Mouse (Mus musculus) midbrain, postnatal 0 days (tissue): Measurements from ENCODE around the gene Mrap. TPM values are rescaled to one million over a fixed set of nuclear protein-coding genes. Genes with fewer than 3 reads are reported as not detected.
A peak's percentile ranks its signal among the peaks of the same experiment; 100 is the strongest.

ENCODE experiments used
- ATAC-seq: fragments of 200-750 bp; cut with Nextera tagmentation; 2 replicates; pipeline ENCODE4 v1.8.0; 2017; ENCODE audit warnings: moderate number of reproducible peaks, mild to moderate bottlenecking, moderate TSS enrichment, moderate library complexity; ENCODE audit not compliant: low FRiP score
- DNase-seq: peaks from one replicate; pipeline ENCODE4 v3.0.0-alpha.2; 2015; ENCODE audit warnings: low spot score
- H3K27ac ChIP-seq: fragments of 300-500 bp; sonication (generic); 2 replicates; pipeline ENCODE4 v1.5.1; 2014; ENCODE audit warnings: low read depth, mild to moderate bottlenecking, low read length, mixed read lengths
- H3K27me3 ChIP-seq: fragments of 300-500 bp; sonication (generic); 2 replicates; pipeline ENCODE4 v1.6.1; 2014; ENCODE audit warnings: low read length, control low read depth, mixed read lengths; ENCODE audit not compliant: insufficient read depth
- H3K36me3 ChIP-seq: fragments of 300-500 bp; sonication (generic); 2 replicates; pipeline ENCODE4 v1.6.1; 2014; ENCODE audit warnings: low read length, control low read depth, mixed read lengths; ENCODE audit not compliant: insufficient read depth
- H3K4me1 ChIP-seq: fragments of 300-500 bp; sonication (generic); 2 replicates; pipeline ENCODE4 v1.6.1; 2014; ENCODE audit warnings: mild to moderate bottlenecking, control low read depth, antibody characterized with exemption, low read length, mixed read lengths; ENCODE audit not compliant: insufficient read depth
- H3K4me2 ChIP-seq: fragments of 300-500 bp; sonication (generic); 2 replicates; pipeline ENCODE4 v1.6.1; 2014; ENCODE audit warnings: low read depth, mild to moderate bottlenecking, low read length, mixed read lengths; ENCODE audit not compliant: poor library complexity, severe bottlenecking
- H3K4me3 ChIP-seq: fragments of 300-500 bp; sonication (generic); 2 replicates; pipeline ENCODE4 v1.5.1; 2014; ENCODE audit warnings: low read depth, mild to moderate bottlenecking, low read length, moderate library complexity
- H3K9ac ChIP-seq: fragments of 300-500 bp; sonication (generic); replicated peaks from 2 replicates; pipeline ENCODE4 v1.6.1; 2014; ENCODE audit warnings: mild to moderate bottlenecking, low read length, moderate library complexity, mixed read lengths; ENCODE audit not compliant: poor library complexity, severe bottlenecking
- H3K9me3 ChIP-seq: fragments of 300-500 bp; sonication (generic); 2 replicates; pipeline ENCODE4 v1.6.1; 2016; ENCODE audit warnings: low read length, control low read depth
- CTCF ChIP-seq: IDR thresholded peaks from 2 replicates; pipeline ENCODE4 v1.5.1; 2016; ENCODE audit warnings: antibody characterized with exemption, mild to moderate bottlenecking
- WGBS: fragments of 180-500 bp; shearing (Covaris S2); extraction: QIAGEN DNeasy Blood & Tissue Kit; methylation state at CpG from one replicate; pipeline ENCODE4 v1.1.7; 2014; 5-methylcytosine and 5-hydroxymethylcytosine counted together
- polyA plus RNA-seq: library from polyadenylated mRNA; unstranded; fragments of >200 nt; fragmentation: Nextera tagmentation; extraction: Ambion mirVana; gene quantifications from 2 replicates; pipeline ENCODE4 v1.2.1, GENCODE M21; 2015
- total RNA-seq: library from RNA; depleted of rRNA; stranded (reverse); fragments of >200 nt; gene quantifications from 2 replicates; pipeline ENCODE4 v1.2.3, GENCODE M21; 2014

Gene Mrap
- total and polyA plus RNA-seq, 2 experiments from 2014 or later, result 0.41 to 0.77 TPM

- H3K9ac ChIP-seq, result no peak overlapping the region
- no peak for TF ChIP-seq CTCF
- DNase-seq (no peak), ATAC-seq (no peak)
- no peak overlapping the region for H3K27ac ChIP-seq
- no peak overlapping the region for H3K4me2 ChIP-seq
- no peaks in the 10 kb centered on the region for H3K4me1 ChIP-seq
- no peaks in the 10 kb centered on the region for H3K36me3 ChIP-seq
- WGBS, result 74% methylated on average over 14 of the region's 14 CpGs
- no peaks in the 10 kb centered on the region for H3K27me3 ChIP-seq
- H3K4me3 ChIP-seq, result no peak overlapping the region
- H3K9me3 ChIP-seq, result no peaks in the 10 kb centered on the region
Observed at GRCm38 (mm10) chr16:90699390-90699789, 38.6 kb upstream of the Mrap start.

- no peak for TF ChIP-seq CTCF
- no peak for ATAC-seq
- Histone ChIP-seq H3K4me2 (no peak overlapping the region), H3K27ac (no peak overlapping the region), H3K4me1 (no peaks in the 10 kb centered on the region), H3K9me3 (no peaks in the 10 kb centered on the region), H3K9ac (no peak overlapping the region), H3K4me3 (no peak overlapping the region), H3K36me3 (no peaks in the 10 kb centered on the region), H3K27me3 (no peaks in the 10 kb centered on the region)
- DNase-seq, result no peak
- WGBS, result 93% methylated on average over 2 of the region's 2 CpGs
Observed at GRCm38 (mm10) chr16:90701541-90701940, 36.5 kb upstream of the Mrap start.

- H3K4me2 ChIP-seq, result no peak overlapping the region
- WGBS, result 30% methylated on average over 1 of the region's 1 CpGs
Observed at GRCm38 (mm10) chr16:90703646-90704045, 34.4 kb upstream of the Mrap start.

GRCm38 (mm10) chr16:90704161-90704825 lies 33.7 kb upstream of the Mrap start:
- no peak for TF ChIP-seq CTCF
- peaks cover 7% of the 10 kb centered on the region; the same call in 1 of the 2 replicates for H3K4me1 ChIP-seq
- 87% methylated on average over 13 of the region's 13 CpGs for WGBS

More at GRCm38 (mm10) chr16:90703646-90704045, 34.4 kb upstream of the Mrap start:
- no peaks in the 10 kb centered on the region for H3K27me3 ChIP-seq
- ATAC-seq (no peak), DNase-seq (no peak)
- no peak overlapping the region for H3K9ac ChIP-seq
- no peak overlapping the region for H3K27ac ChIP-seq
- 0 out of 2 replicates have a peak, but pooled peaks cover under 1% of the 10 kb centered on the region for H3K4me1 ChIP-seq
- H3K36me3 ChIP-seq, result no peaks in the 10 kb centered on the region
- H3K9me3 ChIP-seq, result no peaks in the 10 kb centered on the region
- H3K4me3 ChIP-seq, result no peak overlapping the region
- TF ChIP-seq CTCF, result no peak

GRCm38 (mm10) chr16:90706279-90706678 lies 31.7 kb upstream of the Mrap start:
- ATAC-seq (no peak), DNase-seq (no peak)
- WGBS, result 49% methylated on average over 3 of the region's 3 CpGs
- H3K36me3 ChIP-seq, result no peaks in the 10 kb centered on the region
- H3K27ac ChIP-seq, result no peak overlapping the region
- no peak for TF ChIP-seq CTCF
- no peak overlapping the region for H3K9ac ChIP-seq
- H3K27me3 ChIP-seq, result no peaks in the 10 kb centered on the region
- H3K4me1 ChIP-seq, result peaks cover 9% of the 10 kb centered on the region; the same call in 1 of the 2 replicates
- H3K9me3 ChIP-seq, result no peaks in the 10 kb centered on the region
- H3K4me3 ChIP-seq, result no peak overlapping the region
- no peak overlapping the region for H3K4me2 ChIP-seq

More at GRCm38 (mm10) chr16:90704161-90704825, 33.7 kb upstream of the Mrap start:
- H3K9ac ChIP-seq, result no peak overlapping the region
- no peak overlapping the region for H3K27ac ChIP-seq
- H3K4me2 ChIP-seq, result no peak overlapping the region
- no peaks in the 10 kb centered on the region for H3K9me3 ChIP-seq
- no peaks in the 10 kb centered on the region for H3K36me3 ChIP-seq
- H3K4me3 ChIP-seq, result no peak overlapping the region
- DNase-seq (no peak), ATAC-seq (no peak)
- H3K27me3 ChIP-seq, result no peaks in the 10 kb centered on the region

- H3K4me1 ChIP-seq, result peaks cover 9% of the 10 kb centered on the region; the same call in 1 of the 2 replicates
- no peaks in the 10 kb centered on the region for H3K9me3 ChIP-seq
- H3K4me3 ChIP-seq, result peak overlapping the region; percentile 31
- WGBS, result 2% methylated on average over 17 of the region's 17 CpGs
- DNase-seq (peak; percentile 96), ATAC-seq (peak; percentile 89)
- H3K9ac ChIP-seq, result peak overlapping the region; percentile 60
- H3K4me2 ChIP-seq, result peak overlapping the region; percentile 62
- peak overlapping the region; percentile 77 for H3K27ac ChIP-seq
- no peaks in the 10 kb centered on the region for H3K36me3 ChIP-seq
- peak; percentile 6; the same call in 1 of the 2 replicates for TF ChIP-seq CTCF
- no peaks in the 10 kb centered on the region; the same call in 1 of the 2 replicates for H3K27me3 ChIP-seq
Observed at GRCm38 (mm10) chr16:90709711-90710289, 28.2 kb upstream of the Mrap start.
